Mouse (Mus musculus) left cerebral cortex, adult 2 months (tissue): ENCODE measurements around the gene Cpt1c. TPM values are rescaled to one million over a fixed set of nuclear protein-coding genes. Genes with fewer than 3 reads are reported as not detected.

Source experiments
- DNase-seq, 2 experiments: peaks; one replicate each; pipeline ENCODE4 v3.0.0; 2021 to 2022; ENCODE audit warnings: low spot score in 2 of 2, mixed read lengths in 1 of 2; ENCODE audit errors: extremely low spot score in 1 of 2
- H3K27ac ChIP-seq: fragments of 200-600 bp; 2 replicates; pipeline ENCODE4 v1.8.1; 2022
- H3K4me3 ChIP-seq: fragments of 200-600 bp; 2 replicates; pipeline ENCODE4 v1.8.1; 2022
- CTCF ChIP-seq: fragments of 200-600 bp; IDR thresholded peaks from 2 replicates; pipeline ENCODE4 v1.8.1; 2022; ENCODE audit warnings: antibody characterized with exemption, mild to moderate bottlenecking, moderate library complexity
- intact Hi-C: fragments of 180-260 bp; cut with DNase I; formaldehyde crosslinking; loops from one replicate; pipeline ENCODE4 v1.15.1; 2025
- microRNA-seq, 2 experiments: library from miRNA; unstranded; fragments of <30 nt; microRNA quantifications; one replicate each; pipeline ENCODE4 v1.2.0; 2021
- total RNA-seq, 2 experiments: library from RNA; stranded (reverse); gene quantifications; 2 replicates each; pipeline ENCODE4 v1.2.3; 2021

Gene Cpt1c
- total RNA-seq, 2 experiments from 2014 or later, result 97.9 to 102 TPM

DNA sequence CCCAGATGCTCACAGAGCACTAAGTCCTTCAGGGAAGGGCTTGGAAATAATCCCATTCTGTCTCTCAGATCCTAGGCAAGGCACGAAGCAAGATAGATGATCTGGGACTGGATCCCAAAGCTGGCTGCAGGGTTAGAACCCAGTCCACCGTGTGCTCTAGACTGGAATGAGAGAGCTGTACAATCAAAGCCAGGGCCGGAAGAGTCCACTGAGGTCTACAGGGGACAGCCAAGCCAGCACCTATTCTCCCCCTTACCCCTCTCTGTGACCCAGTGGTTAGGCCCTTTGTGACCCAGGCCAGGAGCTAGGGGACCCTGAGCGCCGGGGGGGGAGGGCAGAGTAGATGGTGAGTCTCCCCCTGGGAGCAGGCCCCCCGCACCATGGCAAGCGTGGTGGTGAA lies 31.7 kb downstream of the Cpt1c start, which contains the start of gene Tsks:
TSS of gene Tsks (plus strand) at position 301 of the 400 bp plus-strand sequence.
- intact Hi-C loops, result no loop called here
- TF ChIP-seq CTCF, result no peak

DNA sequence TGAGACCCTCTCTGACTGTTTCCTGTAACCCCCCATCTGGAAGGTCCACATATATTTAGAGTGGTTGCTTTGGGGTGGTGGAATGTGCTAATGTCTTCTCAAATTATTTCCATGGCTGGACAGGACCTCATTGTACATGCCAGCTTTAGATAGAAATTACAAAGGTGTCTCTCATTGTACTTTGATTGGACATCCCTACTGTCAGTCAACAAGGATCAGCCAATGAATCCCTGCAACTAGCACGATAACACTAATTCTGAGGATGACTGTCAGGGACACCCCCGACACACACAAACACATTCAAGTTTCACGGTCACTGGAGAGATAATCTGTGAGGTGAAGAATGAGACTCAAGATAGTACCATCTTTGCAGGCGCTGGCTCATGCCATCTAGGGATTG lies 36.0 kb downstream of the Cpt1c start:
- DNase-seq, result no peak
- intact Hi-C loops, result no loop called here
- H3K4me3 ChIP-seq, result no peak overlapping the region
- no peak overlapping the region for H3K27ac ChIP-seq
- TF ChIP-seq CTCF, result no peak

More for the DNA sequence above, 31.7 kb downstream of the Cpt1c start, which contains the start of gene Tsks:
- DNase-seq, result no peak
- no peak within 1 kb of the TSS for H3K4me3 ChIP-seq
- H3K27ac ChIP-seq, result no peak within 1 kb of the TSS

DNA sequence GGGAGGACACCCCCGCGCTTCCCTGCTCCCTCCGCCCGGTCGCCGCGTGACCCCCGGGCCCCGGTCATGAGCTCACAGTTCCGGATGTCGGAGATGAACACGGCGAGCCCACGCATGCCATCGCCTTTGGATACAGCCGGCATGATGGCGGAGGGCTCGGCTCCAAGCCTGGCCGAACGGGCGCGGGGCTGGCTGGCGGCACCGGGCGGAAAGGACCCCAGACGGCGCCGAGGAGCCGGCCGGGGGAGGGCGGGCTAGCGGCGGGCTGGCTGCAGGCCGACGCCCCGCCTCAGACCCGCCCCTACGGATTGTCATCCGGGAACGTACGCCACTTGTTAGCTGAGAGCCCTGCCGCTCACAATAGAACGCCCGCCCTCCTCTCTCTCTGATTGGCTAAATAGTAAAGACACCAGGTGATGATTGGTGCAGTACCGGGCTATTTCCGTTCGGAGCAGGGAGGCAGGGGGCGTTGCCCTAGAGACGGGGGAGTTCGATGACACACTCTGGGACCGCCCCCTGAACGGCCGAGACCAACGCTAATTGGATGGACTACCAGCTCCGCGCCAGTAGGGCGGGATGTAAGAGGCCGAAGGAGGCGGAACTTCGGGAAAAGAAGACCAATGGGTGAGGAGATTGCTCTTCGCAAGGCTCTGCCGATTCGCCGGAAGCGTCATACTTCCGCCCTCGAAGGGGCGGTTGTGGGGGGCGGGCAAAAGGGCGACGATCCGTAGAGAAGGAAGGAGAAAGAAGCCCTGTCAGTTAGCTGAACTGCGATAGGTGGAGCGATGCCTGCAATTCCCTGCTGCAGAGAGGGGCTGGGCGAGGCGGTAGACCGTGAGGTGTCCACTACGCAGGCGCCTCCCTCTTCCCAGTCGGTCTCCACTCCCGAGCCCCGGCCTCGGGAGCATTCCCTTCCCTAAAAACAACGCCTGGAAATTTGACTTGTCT lies 45.2 kb downstream of the Cpt1c start, which contains the start of gene Ap2a1:
TSS of gene Ap2a1 (minus strand) at position 293 of the 948 bp plus-strand sequence.
- Histone ChIP-seq H3K4me3 (peak within 1 kb of the TSS; percentile 73), H3K27ac (peak within 1 kb of the TSS; percentile 99)
- intact Hi-C loops, result loop anchor here (2.0 kb wide), 2 partner anchors 21 to 61 kb away; partner anchors contain the start of gene Ptov1
- TF ChIP-seq CTCF, result peak; percentile 16
- DNase-seq, result peak; percentile 99 to 100

DNA sequence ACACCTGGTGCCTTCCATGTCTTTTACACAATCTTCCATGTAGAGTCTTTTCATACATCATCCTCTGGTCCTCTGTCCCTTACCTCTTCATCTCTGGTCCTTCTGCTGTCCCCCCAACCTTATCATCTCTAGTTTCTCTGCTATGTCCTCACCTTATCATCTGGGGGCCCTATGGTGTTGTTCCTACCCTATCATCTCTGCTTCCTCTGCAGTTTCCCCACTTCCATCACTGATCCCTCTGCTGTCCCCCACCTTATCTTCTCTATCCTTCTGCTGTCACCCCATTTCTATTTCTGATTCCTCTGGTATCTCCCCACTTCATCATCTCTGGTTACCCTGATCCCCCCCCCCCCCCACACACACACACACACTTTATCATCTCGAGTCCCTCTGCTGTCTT lies 46.1 kb downstream of the Cpt1c start:
- no peak for DNase-seq
- intact Hi-C loops, result loop anchor here (2.0 kb wide), 1 partner anchor 60 kb away; the partner anchor contains the start of gene Ptov1

DNA sequence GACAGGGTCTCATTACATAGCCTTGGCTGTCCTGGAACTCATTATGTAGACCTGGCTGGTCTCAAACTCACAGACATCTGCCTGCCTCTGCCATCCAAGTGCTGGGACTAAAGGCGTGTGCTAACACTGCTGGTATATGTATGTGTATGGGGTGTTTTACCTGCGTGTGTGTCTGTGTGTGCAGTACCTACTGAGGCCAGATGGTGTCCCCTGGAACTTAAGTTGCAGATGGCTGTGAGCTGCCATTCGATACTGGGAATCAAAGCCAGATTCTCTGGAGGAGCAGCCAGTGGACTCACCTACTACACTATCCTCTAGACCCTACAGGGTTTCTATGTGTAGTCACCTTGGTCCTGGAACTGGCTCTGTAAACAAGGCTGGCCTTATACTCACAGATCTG lies 49.2 kb downstream of the Cpt1c start:
- H3K4me3 ChIP-seq, result no peak overlapping the region

More for the DNA sequence above, 46.1 kb downstream of the Cpt1c start:
- Histone ChIP-seq H3K27ac (peak overlapping the region; percentile 99), H3K4me3 (peak overlapping the region; percentile 73)
- TF ChIP-seq CTCF, result no peak

DNA sequence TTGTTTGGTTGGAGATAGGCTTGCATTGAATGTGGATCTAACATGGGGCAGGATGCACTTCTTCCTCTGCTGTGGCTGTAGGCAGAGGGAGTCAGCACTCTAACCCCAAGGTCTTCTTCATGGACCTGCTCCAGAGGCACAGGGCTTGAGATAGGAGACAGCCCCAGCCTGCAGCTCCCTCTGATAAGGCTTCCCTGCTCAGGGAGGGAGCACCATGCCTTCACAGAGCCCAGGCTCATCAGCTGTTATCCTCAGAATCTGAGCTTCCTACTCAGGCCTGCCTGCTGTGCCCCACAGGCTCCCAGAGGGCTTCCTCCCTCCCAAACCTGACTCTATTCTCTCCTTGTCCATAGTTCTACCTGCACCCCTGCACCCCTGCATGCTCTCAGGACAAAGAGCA lies 52.1 kb downstream of the Cpt1c start:
- Histone ChIP-seq H3K4me3 (no peak overlapping the region), H3K27ac (no peak overlapping the region)
- DNase-seq, result no peak
- intact Hi-C loops, result loop anchor here (5.0 kb wide), 1 partner anchor 35 kb away; no protein-coding TSS in a partner anchor
- TF ChIP-seq CTCF, result no peak

More for the DNA sequence above, 49.2 kb downstream of the Cpt1c start:
- no peak overlapping the region for H3K27ac ChIP-seq
- intact Hi-C loops, result no loop called here
- peak; percentile 54 for TF ChIP-seq CTCF
- DNase-seq, result no peak

DNA sequence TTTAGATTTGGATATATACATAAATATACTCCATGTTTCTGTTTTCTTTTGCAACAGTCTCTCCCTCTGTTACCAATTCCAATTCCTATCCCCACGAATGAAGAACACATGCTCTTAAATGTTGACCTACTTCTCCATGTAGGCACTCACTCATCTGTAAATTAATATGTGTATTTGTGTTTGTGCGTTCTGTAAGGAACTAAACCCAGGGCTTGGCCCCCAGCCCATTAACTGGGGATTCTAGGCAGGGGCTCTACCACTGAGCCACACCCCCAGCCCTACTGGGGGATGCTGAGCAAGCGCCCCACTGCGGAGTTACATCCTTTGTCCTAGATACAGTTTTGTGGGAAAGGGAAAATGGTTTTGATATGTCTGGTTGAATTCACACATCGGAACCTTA lies 55.5 kb downstream of the Cpt1c start:
- intact Hi-C loops, result no loop called here
- TF ChIP-seq CTCF, result no peak
- peak overlapping the region; percentile 28; the same call in 1 of the 2 replicates for H3K27ac ChIP-seq

DNA sequence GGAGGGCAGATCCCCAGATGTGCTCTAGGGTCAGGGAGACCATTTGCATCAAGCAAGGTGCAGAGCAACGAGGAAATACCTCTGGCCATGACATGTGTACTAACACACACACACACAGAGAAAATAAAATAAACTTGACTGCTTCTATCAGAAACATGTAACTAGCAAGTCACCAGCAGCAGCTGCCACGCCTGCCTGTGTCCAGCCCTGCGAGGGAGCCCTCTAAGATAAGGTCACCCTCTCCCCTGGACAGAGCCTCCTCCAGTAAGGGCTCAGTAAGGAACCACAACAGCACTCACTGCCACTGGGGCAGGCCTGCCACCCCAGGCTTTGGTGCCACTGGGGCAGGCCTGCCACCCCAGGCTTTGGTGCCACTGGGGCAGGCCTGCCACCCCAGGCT lies 56.4 kb downstream of the Cpt1c start:
- intact Hi-C loops, result no loop called here
- Histone ChIP-seq H3K4me3 (no peak overlapping the region), H3K27ac (peak overlapping the region; percentile 85)
- TF ChIP-seq CTCF, result no peak
- no peak for DNase-seq

More for the DNA sequence above, 55.5 kb downstream of the Cpt1c start:
- H3K4me3 ChIP-seq, result no peak overlapping the region
- no peak for DNase-seq

DNA sequence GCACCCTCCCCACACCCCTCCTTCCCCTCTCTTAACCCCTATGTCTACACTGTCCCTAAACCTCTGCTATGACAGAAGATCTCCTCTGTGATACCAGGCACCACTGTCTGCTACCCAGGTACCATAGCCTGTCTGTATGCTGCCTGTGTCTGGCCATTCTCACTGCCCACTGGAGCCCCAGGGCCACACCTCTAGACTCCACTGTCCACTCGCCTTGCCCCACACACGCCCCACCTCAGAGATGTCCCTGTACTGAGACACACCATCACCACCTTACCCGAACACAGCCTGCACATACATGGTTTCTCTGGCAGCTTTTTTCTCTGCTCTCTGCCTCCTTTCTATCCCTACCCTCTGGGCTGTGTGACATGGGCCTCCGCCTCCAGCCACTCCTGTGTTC lies 57.8 kb downstream of the Cpt1c start:
- H3K27ac ChIP-seq, result peak overlapping the region; percentile 85; the same call in 1 of the 2 replicates
- intact Hi-C loops, result no loop called here
- no peak for TF ChIP-seq CTCF
- no peak overlapping the region for H3K4me3 ChIP-seq
- DNase-seq, result no peak

DNA sequence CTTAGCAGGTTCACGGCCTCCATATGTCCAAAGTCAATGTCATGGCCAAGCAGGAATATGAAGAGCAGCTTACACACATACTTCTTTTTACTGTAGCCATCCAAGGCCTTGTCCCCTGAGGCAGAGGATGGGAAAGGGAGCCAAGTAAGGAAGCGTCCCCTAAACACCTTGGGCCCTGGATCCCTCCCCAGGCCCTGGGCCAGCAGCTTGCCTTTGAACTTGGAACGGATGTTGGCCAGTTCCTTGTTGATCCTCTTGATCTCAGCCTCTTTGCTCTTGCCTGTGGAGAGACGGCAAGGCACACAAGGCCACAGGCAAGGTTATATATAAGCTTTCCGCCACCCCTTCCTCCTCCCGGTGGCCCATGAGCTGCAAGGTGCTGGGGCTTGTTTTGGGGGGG lies 58.5 kb downstream of the Cpt1c start:
- no peak for TF ChIP-seq CTCF
- H3K27ac ChIP-seq, result no peak overlapping the region
- intact Hi-C loops, result no loop called here
- DNase-seq, result no peak
- H3K4me3 ChIP-seq, result no peak overlapping the region

DNA sequence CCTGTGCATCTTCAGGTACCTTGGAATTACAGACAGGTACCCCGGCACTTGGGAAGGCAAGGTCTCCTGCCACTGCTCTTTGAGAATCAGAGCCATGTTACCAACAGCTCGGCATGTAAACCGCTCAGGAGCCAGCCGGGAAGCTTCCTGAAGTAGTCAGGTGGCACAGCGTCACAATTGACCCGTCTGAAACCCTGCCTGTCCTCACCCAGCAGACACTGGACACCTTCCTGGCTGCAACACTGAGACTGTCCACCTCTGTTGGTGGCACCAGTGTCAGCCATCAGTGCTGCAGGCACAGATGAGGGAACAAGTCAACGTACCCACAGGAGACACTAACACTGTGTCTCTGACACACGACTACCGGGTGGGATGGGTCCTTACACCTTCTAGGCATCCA lies 59.3 kb downstream of the Cpt1c start:
- intact Hi-C loops, result no loop called here
- no peak overlapping the region for H3K4me3 ChIP-seq
- no peak overlapping the region for H3K27ac ChIP-seq
- TF ChIP-seq CTCF, result no peak
- no peak for DNase-seq

DNA sequence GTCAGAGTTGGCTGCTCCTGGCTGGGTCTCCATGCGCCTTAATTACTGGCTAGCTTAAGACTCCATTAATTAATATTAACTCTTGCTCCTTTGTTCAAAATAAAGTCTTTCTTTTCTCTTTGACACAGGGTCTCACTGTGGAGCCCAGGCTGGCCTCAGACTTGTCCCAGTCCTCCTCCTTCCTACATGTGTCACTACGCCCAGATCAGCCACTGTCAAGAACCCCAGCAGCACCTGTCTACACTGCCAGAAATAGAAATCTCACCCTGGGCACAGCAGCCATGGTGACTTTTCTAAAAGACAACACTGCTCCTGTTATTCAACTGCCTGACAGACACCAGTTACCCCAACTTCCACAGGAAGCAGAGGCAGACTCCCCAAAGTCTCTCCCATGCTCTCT lies 60.3 kb downstream of the Cpt1c start:
- no peak for DNase-seq
- intact Hi-C loops, result no loop called here
- H3K4me3 ChIP-seq, result no peak overlapping the region
- no peak overlapping the region for H3K27ac ChIP-seq
- TF ChIP-seq CTCF, result no peak

Small RNA genes lying within 50 kb of the gene (microRNA-seq; reads per million reads assigned to microRNA genes)
- 0.97 to 2.6 reads per million in 2 experiments for gene Mir7054

Other genes with a start within 250 kb of the Cpt1c start
- gene Vrk3, start 226.4 kb downstream of the Cpt1c start, total RNA-seq, result 10 to 100 TPM; 27.0 to 30.6 TPM
- gene Zfp473, start 223.8 kb downstream of the Cpt1c start, total RNA-seq, result under 1 TPM; 0.18 to 0.44 TPM
- gene Nup62, start 158.8 kb downstream of the Cpt1c start, total RNA-seq, result 10 to 100 TPM; 31.9 to 32.2 TPM
- gene Il4i1, start 158.5 kb downstream of the Cpt1c start, total RNA-seq, result 1 to 10 TPM; 1.8 to 2.0 TPM
- 10 to 100 TPM; 23.1 to 23.4 TPM for gene Atf5, start 158.2 kb downstream of the Cpt1c start, total RNA-seq
- gene Akt1s1, start 125.9 kb downstream of the Cpt1c start, total RNA-seq, result 10 to 100 TPM; 69.7 to 77.0 TPM
- gene Tbc1d17, start 125.8 kb downstream of the Cpt1c start, total RNA-seq, result 10 to 100 TPM; 64.4 to 67.5 TPM
- 10 to 100 TPM; 27.4 to 31.2 TPM for gene Pnkp, start 117.7 kb downstream of the Cpt1c start, total RNA-seq
- gene Ptov1, start 105.1 kb downstream of the Cpt1c start, total RNA-seq, result 100 to 1,000 TPM; 273 to 290 TPM
- 10 to 100 TPM; 96.1 to 98.5 TPM for gene Med25, start 82.1 kb downstream of the Cpt1c start, total RNA-seq
- gene Fuz, start 78.8 kb downstream of the Cpt1c start, total RNA-seq, result 10 to 100 TPM; 23.4 to 24.1 TPM
- gene Ap2a1, start 45.4 kb downstream of the Cpt1c start, total RNA-seq, result 100 to 1,000 TPM; 327 to 331 TPM
- gene Tsks, start 31.6 kb downstream of the Cpt1c start, total RNA-seq, result 1 to 10 TPM; 2.8 to 3.0 TPM
- 100 to 1,000 TPM; 143 to 150 TPM for gene Prmt1, start 11.7 kb upstream of the Cpt1c start, total RNA-seq
- gene Irf3, start 22.8 kb upstream of the Cpt1c start, total RNA-seq, result 10 to 100 TPM; 36.4 to 36.9 TPM
- gene Bcl2l12, start 23.9 kb upstream of the Cpt1c start, total RNA-seq, result 1 to 10 TPM; 3.0 to 3.8 TPM
- 100 to 1,000 TPM; 170 to 181 TPM for gene Scaf1, start 41.5 kb upstream of the Cpt1c start, total RNA-seq
- 10 to 100 TPM; 11.8 to 12.2 TPM for gene Rras, start 43.1 kb upstream of the Cpt1c start, total RNA-seq
- 10 to 100 TPM; 70.0 to 73.4 TPM for gene Prr12, start 78.0 kb upstream of the Cpt1c start, total RNA-seq
- 10 to 100 TPM; 53.6 to 55.6 TPM for gene Nosip, start 87.6 kb upstream of the Cpt1c start, total RNA-seq
- gene Prrg2, start 87.8 kb upstream of the Cpt1c start, total RNA-seq, result 10 to 100 TPM in 1 of 2 experiments, 1 to 10 TPM in 1; 9.0 to 10.4 TPM
- 1 to 10 TPM; 4.9 to 5.6 TPM for gene Rcn3, start 117.4 kb upstream of the Cpt1c start, total RNA-seq
- 10 to 100 TPM; 16.7 to 23.4 TPM for gene Fcgrt, start 129.0 kb upstream of the Cpt1c start, total RNA-seq
- 100 to 1,000 TPM; 421 to 444 TPM for gene Rps11, start 149.6 kb upstream of the Cpt1c start, total RNA-seq
- 100 to 1,000 TPM; 695 to 716 TPM for gene Rpl13a, start 153.9 kb upstream of the Cpt1c start, total RNA-seq
- not detected for gene Gm45713, start 161.4 kb upstream of the Cpt1c start, total RNA-seq
- 1 to 10 TPM; 6.7 to 8.8 TPM for gene Flt3l, start 161.6 kb upstream of the Cpt1c start, total RNA-seq
- 10 to 100 TPM; 47.6 to 48.4 TPM for gene Pih1d1, start 179.5 kb upstream of the Cpt1c start, total RNA-seq
- 10 to 100 TPM; 15.9 to 23.1 TPM for gene Aldh16a1, start 179.7 kb upstream of the Cpt1c start, total RNA-seq
- gene Slc17a7, start 189.1 kb upstream of the Cpt1c start, total RNA-seq, result 1,000 to 10,000 TPM; 1,255 to 1,327 TPM
- gene Gfy, start 204.7 kb upstream of the Cpt1c start, total RNA-seq, result under 1 TPM in 1 of 2 experiments, not detected in 1; 0.29 TPM
- gene Pth2, start 206.1 kb upstream of the Cpt1c start, total RNA-seq, result not detected
- 1 to 10 TPM; 6.7 to 7.5 TPM for gene Ccdc155, start 230.0 kb upstream of the Cpt1c start, total RNA-seq
- 10 to 100 TPM; 32.4 to 33.5 TPM for gene Dkkl1, start 237.3 kb upstream of the Cpt1c start, total RNA-seq
- gene Tead2, start 240.9 kb upstream of the Cpt1c start, total RNA-seq, result 1 to 10 TPM; 3.9 to 4.1 TPM